Mouse (Mus musculus) heart, postnatal 4 days (tissue): ENCODE measurements at regions not wholly inside any gene's neighbourhood (a gene's known extent, or its start where the extent isn't known, plus 50 kb on each side); places are given as distances from the start of the nearest gene placed in this dataset.

Experiments used
- DNase-seq: peaks from one replicate; pipeline ENCODE4 v3.0.0; 2021

DNA sequence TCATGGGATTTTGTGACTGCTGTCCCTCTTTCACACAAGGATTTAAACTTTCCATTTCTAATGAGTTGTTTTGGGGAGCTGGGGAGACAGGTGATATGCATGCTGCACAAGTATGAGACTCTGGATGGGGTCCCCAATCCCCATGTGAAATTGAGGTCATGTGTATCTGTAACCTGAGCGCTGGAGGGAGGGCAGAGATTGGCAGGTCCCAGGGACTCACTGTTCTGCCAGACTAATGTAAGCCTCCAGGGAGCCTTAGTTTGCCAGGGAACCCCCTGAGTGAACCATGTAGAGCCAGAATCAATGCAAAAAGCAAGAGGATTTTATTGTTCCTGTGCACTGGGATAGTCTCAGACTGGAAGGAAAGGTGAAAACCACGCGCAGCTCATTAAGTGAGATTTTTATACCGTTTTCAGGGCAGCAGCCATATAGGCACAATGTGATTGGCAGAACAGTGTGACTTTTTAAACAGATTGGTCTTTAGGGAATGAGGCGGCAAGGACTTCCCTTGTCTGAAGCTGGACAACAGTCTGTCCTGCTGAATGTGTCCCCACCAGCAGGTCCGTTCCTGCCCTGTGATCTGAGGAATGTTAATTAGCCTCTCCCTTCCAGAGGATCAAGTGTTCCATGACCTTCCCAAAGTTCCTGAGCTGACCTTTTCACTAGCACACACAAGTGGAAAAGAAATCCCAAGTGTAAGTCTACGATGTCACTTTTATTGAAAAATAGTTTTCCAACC is 59.9 kb upstream of the Oxgr1 start:
- DNase-seq: no peak

DNA sequence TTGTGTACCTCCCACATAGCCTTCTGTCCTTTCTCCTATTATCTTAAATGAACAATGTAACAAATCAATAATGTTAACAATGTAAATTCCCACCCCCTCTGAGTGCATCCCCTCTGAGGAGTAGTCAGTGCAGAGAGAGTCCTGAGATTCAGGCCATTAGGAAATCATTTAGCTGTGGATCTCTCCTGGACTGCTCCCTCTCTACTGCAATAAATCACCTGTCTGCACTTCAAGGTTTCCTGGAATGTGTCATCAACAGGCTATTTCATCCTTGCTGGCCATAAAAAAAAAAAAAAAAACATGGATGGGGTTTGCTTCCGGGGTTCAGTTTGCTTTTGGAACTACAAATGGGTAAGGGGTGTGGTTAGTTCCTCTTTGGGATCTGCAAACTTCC is 60.5 kb upstream of the Oxgr1 start:
- DNase-seq: no peak

DNA sequence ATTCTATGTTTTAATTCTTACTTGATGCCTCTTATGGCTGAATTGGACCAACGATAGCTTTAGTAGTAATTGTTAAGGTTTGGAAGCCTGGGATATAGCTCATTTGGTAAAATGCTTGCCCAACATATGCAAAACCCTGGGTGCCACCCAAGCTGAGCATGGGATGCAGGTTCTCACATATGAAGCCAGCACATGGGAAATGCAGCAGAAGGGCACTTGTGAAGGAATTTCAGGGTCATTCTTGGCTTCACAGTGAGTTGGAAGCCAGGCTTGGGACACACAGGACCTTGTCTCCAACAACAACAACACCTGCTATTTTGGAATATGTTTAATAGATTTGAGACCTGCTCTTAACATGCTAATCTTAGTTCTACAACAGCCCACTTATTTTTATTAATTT is 67.6 kb upstream of the Oxgr1 start:
- no peak for DNase-seq

DNA sequence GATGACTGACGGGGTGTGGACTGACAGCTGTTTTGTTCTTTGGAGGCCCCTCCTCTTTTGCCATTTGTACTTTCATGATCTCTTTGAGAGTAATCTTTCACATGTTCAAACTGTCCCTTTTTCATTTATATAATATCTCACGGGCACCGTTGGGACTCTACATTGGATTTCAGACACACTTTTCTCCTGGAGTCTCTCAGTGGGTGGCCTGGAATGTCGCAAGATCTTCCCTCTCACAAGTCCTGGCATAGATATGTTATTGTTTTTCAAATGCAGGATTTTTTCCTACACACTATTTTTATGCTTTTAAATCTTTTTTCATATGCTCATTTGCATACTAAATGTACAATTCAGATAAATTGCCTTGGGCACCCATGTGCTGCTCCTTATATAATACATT is 71.1 kb upstream of the Oxgr1 start:
- no peak for DNase-seq

DNA sequence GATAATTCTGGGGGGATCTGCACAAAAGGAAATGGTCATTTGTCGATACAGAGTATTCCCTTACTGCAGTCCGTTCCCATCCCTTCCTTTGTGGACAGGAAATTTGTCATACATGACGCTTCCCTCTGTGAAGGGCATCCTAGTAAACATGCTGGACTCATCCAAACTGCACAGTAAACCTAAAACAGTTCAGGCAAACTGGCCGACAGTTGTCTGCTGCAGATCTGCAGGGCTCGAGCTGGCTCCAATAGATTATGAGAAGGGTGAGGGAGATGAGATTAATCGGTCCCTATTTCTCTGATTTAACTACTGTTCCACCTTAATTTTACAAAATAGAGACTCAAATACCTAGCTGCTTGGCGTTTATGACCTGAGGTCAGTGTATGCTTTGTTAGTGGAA is 76.3 kb upstream of the Oxgr1 start:
- DNase-seq: no peak

DNA sequence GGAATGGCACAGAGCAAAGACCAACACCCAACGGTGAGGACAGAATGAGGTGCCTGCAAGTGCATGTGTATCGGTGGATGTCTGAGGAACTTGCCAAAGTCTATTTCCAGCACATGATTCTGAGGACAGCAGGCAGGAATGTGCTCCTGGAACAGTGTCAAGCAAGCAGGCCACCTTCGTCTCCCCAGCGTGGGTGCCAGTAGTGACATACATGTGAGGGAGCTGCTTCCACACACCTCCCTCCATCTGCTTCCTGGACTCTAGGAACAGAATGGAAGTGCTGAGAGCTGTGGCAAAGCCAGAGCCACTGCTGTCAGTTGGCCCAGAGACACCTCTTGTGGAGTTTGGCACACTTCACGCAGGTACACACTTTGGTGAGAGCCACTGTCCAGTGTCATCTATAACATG is 76.9 kb upstream of the Oxgr1 start:
- DNase-seq: peak; percentile 79

DNA sequence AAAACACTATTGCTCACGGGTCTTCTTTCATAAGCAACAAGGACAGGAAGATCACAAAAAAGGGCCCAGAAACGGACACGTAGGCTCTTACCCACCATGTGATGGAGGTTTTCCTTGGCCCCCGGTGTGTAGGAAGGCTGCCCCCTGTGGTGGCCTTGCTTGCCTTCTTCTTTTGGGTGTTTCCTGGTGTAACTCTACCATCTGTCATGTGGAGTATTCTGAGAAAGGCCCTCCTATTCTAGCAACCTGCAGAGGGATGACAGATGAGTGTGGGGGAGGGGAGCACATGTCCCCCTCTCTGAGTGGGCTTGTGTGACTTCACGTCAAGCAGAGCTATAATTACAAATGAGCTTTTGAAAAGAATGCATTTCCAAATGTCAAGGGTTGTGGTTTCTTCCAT is 77.3 kb upstream of the Oxgr1 start:
- peak; percentile 40 for DNase-seq

DNA sequence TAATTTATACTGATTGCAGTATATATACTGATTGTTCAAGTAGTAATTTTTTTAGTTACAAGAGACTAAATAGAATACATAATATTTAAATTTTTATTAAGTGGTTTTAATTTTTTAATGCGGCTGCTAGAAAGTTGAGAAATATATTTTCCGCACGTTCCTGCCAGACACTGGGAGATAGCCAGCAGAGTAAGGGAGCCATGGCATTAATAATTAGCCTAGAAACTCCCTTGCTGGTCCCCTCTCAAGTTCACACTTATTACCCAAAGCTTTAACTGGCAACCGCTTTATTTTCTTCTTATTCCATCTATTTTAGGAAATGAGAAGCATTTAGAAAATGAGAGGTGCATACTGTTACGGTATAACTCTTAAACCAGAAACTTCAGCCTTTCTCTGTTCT is 78.0 kb upstream of the Oxgr1 start:
- no peak for DNase-seq

DNA sequence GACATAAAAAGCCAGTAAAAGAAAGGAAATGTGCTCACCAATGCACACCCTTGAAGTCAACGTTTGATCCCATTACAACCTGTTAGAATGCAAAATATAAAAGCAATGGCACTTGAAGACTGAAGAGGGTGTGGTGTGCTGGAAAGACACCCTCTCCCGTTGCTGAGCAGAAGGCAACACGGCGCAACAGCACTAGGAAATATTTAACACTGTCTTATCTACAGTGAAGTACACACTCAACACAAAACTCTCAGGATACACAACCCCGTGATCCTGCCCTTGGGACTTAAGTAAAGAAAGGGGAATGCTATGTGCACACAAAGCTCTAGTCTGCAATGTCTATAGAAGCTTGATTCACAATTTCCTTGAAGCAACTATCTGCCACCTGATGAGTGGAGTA is 83.1 kb upstream of the Oxgr1 start:
- no peak for DNase-seq

DNA sequence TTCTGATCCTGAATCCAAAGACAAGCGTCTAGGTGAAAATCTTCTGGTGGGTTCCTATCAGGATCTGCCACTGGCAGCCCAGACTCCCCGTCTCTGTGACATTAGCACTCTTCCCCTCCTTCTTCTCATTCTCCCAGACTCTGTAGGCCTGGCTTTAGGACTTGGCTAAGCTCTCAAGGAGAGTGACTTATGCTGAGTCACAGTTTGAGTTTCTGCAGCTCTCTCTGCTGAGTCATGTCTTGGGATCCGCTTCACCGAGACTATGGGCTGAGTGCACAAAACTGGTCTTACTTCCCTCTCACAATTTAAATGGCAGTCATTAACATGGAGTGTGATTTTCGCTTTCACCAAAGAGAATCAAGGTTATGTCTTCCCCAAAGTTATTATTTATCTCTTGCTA is 85.2 kb upstream of the Oxgr1 start:
- no peak for DNase-seq

DNA sequence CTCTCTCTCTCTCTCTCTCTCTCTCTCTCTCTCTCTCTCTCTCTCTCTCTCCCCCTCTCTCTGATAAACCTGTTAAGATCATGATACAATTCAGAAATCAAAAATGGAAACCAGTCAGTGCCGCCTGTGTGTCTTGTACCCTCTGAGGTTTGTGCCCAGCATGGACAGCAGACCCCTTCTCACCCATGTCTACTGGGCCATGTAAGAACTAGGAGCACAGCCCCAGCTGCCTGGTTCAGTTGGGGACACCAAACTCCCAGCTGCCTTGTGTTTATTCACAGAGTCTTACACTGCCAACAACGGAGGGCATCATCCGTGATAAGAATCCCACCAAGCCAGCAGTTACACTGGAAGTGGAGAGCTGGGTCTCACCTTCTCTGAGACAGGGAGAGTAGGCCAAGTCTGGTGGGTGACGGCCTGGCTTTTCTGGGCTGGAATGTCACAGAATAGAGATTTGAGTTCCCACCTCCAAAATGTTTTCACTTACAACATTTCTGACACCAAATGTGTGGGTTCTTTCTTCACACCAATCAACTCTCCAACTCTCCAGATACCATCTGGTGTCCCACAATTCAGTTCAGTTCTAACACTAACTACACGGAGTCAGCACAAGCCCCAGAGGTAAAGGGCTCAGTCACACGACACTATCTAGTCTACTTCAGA is 92.2 kb upstream of the Oxgr1 start:
- peak; percentile 11 for DNase-seq

DNA sequence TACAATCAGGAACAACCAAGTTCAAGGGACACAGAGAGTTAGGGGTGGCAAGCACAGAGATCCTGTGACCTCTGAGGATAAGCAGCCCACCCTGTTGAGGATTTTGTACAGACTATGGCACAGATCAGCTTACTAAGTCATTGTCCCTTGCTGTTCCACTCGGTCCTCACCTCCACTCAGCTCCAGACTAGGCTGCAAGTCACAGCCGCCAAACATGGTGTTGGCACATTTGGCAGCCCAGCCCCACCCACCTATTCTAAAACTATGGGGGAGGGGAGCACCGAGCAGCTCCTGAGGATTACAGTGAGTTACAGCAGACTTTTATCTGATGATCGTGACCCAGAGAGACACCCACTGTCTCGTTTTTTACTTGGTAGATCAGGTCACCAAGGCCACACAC is 93.0 kb upstream of the Oxgr1 start:
- DNase-seq: peak; percentile 18

DNA sequence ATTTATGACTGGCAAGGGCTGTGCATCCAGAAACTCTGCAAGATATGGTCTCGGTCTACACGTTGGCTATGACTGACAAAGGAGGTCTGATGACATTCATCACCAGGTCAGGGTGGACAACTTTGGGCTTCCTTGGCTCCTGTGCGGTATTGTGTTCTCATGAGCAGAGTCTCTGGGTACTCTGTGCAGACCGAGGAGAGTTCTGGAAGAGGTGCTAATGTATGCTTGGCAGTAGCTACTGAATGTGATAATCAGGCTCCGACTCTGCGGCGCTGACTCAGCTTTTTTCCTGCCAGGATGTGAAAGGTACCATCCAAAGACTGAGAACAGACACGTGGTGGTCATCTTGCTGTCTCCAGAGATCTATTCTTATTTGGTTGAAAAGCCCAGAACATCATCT is 94.5 kb upstream of the Oxgr1 start:
- peak; percentile 39 for DNase-seq

DNA sequence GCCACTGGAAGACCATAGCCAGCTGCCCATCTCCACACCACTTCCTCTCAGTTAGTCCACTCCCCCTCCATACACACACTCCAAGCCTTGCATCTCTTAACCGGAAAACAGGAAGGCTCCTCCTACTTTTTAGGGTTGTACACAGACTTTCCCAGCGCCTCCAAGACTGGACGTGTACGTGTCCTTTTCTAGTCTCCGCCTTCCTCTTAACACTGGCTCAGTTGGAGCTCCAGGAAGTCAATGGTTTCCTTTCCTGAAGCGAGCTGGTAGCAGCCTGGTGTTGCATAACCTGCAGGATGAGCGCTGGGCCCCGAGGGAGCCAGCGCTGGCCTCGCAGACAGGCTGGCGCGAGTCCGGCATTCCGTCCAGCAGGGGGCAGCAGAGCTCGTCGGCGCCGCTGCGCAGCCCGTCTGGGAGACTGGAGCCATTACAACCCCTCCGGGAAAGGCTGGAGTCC is 95.5 kb upstream of the Oxgr1 start:
- DNase-seq: peak; percentile 98

DNA sequence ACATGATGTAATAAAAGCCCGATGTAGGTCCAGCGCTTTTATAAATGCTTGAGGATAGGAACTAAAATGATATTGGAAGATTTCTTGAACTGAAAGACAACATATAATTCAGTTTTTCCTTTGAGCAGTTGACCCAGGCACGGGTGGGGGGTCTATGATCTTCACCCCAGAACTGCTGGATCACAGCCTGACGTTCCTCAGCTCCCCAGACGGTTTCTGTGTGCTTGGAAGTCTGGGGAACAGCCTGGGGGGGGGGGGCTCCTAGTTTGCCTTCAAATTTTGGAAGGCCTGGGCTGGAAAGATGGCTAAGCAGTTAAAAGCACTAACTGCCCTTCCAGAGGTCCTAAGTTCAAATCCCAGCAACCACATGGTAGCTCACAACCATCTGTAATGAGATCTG is 96.3 kb upstream of the Oxgr1 start:
- DNase-seq: no peak

DNA sequence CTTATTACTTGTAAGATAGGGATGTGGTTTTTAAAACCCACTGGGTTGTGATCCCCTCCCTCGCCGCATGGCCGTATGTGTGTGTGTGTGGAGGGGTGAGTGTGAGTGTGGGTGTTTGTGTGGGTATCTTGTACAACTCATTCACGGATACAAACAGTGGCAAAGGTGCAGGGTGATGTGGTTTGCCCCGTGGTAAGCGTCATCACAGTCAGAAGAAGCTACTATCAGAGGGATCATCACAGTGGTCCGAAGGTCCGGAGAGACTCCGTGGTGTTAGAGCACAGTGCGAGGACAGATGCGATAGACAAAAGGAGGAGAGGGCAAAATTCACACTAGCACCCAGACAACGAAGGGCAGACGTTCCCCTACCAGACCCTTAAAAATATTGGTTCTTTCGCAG is 97.0 kb upstream of the Oxgr1 start:
- DNase-seq: peak; percentile 4

DNA sequence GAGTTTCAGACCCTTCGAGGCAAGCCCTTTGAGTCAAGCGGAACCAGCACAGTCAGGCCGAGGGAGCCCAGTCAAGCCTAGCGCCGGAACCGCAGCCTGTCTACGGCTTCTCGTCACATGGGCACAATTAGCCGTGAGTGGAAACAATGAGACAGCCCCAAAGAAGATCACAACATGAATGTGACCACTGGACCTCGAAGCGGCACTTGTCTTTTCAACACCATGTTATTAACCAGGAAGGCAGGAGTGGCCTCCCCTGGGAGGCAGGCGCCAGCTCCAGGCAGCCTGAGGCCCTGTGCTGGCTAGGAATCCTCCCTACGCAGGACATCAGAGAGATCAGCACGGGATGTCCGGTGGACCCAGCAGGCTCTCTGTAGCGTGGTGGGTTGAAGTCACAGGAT is 97.4 kb upstream of the Oxgr1 start:
- peak; percentile 11 for DNase-seq

DNA sequence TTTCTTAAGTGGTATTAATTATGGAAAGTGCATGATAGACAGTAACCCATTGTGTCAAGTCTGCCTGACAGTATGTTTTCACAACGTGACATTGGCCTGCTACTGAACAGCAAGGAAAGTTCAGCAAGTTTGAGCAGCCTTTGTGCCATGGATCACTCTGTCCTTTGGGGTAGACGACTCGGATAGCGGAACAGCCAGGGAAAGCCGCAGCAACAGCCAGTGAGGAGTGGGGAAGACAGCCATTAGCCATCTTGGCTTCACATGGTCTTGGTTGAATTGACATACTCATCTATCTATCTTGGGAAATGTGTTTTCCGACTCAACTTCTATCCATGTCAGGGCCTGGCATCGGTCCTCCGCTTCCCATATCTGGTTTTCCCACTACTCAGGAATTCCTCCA is 98.0 kb upstream of the Oxgr1 start:
- no peak for DNase-seq

DNA sequence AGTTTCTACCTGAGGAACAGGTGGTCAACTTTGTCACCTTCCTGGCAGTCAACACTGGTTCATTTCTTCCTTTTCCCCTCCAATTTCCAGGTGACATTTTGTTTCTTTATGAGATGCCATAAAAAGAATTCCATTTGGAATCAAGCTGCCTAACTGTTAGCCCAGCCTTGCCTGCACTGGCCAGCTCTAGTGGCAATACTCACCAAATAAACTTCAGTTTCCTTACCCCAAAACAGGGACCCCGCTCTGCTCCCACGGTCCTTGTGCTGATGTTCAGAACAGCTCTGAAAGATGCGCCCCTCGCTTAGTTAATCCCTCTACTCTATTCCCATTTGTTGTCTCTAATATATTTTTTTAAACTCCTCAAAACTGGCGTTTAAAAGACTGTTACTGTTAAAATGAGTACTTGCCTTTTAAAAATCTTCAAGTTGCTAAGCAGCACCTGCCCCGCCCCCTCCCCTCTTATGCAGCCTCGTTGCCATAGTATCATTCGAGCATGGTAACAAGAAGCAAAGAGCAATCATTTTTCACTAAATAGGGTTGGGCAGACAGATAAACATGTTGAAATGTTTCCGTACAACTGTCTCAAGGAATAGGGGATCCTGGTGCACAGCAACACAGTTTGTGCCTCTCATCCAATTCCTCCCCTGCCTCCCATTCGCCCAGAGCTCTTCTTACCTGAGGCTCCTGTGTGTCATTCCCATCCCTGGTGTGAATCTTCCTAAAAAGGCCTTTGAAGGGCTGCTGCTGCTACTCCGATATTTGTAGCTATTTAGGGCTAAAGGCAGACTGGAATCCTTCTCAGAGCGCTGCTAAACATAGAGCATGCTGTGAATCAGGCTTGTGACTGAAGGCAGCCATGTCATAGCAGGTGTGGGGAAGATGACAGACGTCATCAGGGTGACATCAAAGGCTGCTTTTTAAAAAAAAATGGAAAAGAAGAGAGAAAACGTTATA is 98.8 kb upstream of the Oxgr1 start:
- no peak for DNase-seq

DNA sequence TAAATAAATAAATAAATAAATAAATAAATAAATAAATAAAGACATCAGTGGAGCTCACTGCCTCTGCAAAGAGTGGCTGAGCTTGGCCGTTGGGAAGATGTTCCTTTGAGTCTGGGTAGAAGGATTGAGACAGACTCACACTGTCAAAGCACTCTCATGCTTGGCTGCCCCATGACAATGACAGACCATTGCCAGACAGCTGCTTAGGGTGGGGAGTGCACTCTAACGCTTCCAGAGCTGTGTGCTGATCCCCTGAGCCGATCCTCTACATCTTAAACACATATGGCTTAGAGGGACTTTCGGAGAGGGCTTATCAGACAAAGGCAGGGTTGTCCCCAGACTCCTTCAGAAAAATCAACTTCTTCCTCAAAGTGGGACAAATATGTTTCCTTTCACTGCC is 100.0 kb upstream of the Oxgr1 start:
- no peak for DNase-seq

DNA sequence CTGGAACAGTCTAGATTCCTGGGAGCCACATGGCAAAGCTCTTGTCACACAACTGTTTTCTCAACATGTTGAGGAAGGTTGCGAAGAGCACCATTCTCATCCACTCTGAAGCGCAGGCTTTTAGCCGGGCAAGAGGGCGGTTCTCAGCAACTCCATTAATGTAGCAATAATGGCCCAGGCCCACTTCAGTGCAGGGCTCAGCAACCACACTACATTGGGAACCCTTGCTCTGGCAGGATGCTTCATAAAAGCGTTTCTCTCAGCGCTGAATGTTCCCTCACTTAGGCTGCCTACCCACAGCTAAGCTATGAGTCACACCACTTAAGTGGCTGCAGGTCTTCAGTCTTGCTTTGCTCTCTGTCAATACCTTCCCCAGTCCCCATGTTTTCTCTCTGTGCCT is 102.2 kb upstream of the Oxgr1 start:
- DNase-seq: no peak

DNA sequence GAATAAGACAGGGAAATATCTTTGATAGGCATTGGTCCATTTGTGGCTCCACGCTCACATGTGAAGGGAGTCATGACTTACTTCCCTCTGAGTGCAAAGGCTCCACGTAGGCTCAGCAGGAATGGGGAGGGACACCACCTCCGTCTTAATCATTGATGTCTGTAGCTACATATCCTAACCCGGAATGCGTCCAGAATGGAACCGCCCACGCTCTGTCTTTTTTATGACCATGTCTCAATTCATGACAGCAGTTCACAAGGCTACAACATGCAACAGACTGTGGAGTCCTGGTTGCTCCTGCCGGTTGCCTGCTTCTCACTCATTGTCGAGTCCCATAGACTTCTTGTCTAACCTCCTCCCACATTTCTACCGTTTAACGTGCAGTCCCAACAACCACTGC is 104.1 kb upstream of the Oxgr1 start:
- DNase-seq: no peak
